Mouse (Mus musculus) megakaryocyte, adult 5-6 weeks (primary cell): ENCODE data around the gene Rnase13. TPM values are rescaled to one million over a fixed set of nuclear protein-coding genes. Genes with fewer than 3 reads are reported as not detected.

Source experiments
- ATAC-seq: 2 replicates; pipeline ENCODE4 v1.8.0; 2016; ENCODE audit warnings: mild to moderate bottlenecking, inconsistent platforms; ENCODE audit not compliant: poor library complexity, severe bottlenecking
- total RNA-seq, 2 experiments: library from RNA; stranded (forward) in 1 of 2; stranded (reverse) in 1 of 2; fragments of 153-499, 151-499 nt in 1 of 2; fragments of 221-1000, 200-1000 nt in 1 of 2; gene quantifications; 2 replicates each; pipeline versions ENCODE4 v1.2.3 to v1.2.4; 2015 to 2017

Gene Rnase13
- total RNA-seq, 2 experiments from 2014 or later, result not detected

DNA sequence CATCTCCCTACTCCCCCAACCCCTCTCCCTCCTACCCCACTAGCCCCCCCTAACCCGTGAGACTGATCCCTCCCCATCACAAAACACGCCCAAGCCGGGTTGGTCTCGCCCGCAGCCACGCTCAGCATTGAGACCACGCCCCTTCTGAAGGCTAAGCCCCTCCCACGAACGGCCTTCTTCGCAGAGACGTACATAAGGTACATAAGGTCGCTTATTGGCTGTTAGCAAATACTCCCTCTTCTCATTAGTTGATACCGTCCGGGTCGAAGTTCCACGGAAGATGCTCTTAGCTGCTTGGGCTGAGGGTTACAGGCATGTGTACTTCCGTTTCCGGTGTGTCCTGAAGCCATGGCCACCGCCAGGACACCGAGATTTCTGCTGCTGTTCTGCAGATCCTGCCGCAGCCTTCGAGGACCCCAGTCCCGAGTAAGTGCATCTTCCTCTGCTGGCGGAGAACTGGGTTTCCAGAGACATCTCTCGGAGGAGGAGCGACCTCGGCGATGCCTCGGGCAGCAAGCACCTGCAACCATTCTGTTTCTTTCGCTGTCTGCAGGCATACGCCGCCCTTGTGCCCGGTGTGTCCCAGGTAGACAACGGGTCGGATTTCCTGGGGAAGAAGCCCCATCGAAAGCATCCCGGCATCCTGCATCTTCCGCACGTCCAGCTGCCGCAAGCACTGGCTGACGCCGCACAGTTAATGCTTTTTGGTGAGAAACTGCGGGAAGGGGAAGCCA is 37.8 kb downstream of the Rnase13 start, which contains the start of gene Mettl17:
Gene Mettl17 (plus strand): TSS at position 245 of the 734 bp plus-strand sequence.
- ATAC-seq, result peak; percentile 95

DNA sequence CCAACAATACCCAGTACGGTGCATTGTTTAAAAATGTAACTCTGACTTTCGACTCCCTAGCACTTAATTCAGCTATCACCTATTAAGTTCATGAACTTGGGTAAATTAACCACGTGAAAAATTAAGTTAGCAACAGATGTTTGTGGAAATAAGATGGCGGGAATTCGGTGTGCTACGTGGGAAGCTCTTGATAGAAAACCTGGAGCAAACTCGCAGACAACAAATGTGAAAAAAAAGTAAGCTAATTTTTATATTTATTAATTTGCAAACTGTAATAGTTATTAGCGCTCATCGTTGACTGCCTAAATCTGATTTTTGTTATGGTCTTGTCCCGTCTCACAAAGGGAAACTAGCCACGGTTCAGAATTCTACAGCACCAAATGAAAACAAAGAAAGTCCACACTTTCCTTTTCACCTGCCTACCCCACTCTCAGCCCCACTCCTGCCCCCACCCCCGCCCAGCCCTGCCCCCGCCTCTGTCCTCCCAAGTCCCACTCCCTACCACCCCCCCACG is 38.5 kb downstream of the Rnase13 start:
- no peak for ATAC-seq

DNA sequence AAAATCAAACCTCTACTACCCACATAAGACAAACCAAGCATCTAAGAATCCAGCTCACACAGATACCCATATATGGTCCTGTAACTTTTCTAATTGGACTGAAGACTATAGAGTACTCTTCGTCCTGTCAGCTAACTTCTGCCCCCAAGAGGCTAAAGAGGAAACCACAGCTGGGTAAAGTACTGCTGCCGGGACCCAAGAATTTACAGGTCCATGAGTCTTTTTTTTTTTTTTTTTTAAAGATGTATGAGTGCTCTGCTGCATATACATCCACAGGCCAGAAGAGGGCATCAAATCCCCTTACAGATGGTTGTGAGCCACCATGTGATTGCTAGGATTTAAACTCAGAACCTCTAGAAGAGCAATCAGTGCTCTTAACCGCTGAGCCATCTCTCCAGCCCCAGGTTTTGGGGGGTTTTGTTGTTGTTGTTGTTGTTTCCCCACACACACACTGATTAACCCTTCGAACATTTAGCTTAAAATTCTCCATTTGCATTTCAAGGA is 39.0 kb downstream of the Rnase13 start:
- peak; percentile 66 for ATAC-seq

DNA sequence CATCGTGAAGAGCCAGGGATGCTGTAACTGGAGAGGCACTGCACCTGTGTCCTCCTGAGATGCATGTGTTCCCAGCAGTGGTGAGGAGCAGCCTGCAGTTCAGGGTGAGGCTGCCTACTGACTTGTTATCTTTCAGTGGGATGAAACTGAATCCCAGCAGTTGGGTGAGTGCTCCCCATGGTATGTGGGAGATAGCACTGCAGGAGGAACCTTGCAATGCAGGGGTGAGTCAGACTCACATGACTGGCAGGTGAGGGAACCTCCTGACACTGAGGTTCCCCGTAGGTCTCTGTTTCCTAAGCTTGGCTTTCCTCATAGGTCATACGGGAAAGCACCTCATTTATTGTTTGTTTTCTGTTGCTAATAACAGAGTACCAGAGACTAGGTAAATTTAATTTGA is 45.1 kb downstream of the Rnase13 start:
- no peak for ATAC-seq

DNA sequence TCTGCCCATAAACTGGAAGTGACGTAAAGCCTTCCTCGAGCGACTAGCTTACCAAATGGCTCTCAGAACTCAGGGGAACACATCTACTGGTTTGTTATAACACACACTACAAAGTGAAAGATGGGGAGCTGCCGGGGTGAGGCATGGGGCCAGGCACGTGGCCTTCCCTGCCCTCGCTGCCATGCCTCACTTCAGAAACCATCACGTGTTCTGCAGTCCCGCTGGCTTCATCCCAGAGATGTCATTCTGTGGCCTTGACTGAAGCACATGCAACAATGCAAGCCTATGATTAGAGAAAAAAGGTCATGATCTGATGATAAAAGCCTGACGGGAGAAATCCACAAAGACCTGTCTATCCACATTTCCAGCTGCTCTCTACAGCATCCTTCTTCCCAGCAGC is 50.8 kb downstream of the Rnase13 start:
- no peak for ATAC-seq

Other genes with a start within 250 kb of the Rnase13 start
- gene Gm17079, start 227.3 kb downstream of the Rnase13 start, total RNA-seq (2015), result not detected in 2 replicates
- gene Gm17079, start 227.3 kb downstream of the Rnase13 start, total RNA-seq (2017), result not detected in 2 replicates
- gene Gm5800, start 205.6 kb downstream of the Rnase13 start, total RNA-seq (2015), result not detected in 2 replicates
- not detected in 2 replicates for gene Gm5800, start 205.6 kb downstream of the Rnase13 start, total RNA-seq (2017)
- not detected in 2 replicates for gene Ang4, start 149.2 kb downstream of the Rnase13 start, total RNA-seq (2015)
- gene Ang4, start 149.2 kb downstream of the Rnase13 start, total RNA-seq (2017), result not detected in 2 replicates
- gene AY358078, start 122.7 kb downstream of the Rnase13 start, total RNA-seq (2015), result not detected in 2 replicates
- not detected in 2 replicates for gene AY358078, start 122.7 kb downstream of the Rnase13 start, total RNA-seq (2017)
- gene Ear6, start 69.1 kb downstream of the Rnase13 start, total RNA-seq (2015), result 69.3 and 75.6 TPM in 2 replicates
- 89.1 and 124 TPM in 2 replicates for gene Ear6, start 69.1 kb downstream of the Rnase13 start, total RNA-seq (2017)
- gene Mettl17, start 37.9 kb downstream of the Rnase13 start, total RNA-seq (2015), result 6.2 and 11.7 TPM in 2 replicates
- 6.3 and 11.1 TPM in 2 replicates for gene Mettl17, start 37.9 kb downstream of the Rnase13 start, total RNA-seq (2017)
- gene Slc39a2, start 29.9 kb downstream of the Rnase13 start, total RNA-seq (2015), result 0.07 TPM in 1 of 2 replicates, not detected in the other
- gene Slc39a2, start 29.9 kb downstream of the Rnase13 start, total RNA-seq (2017), result 0.18 and 0.20 TPM in 2 replicates
- 0.36 and 1.5 TPM in 2 replicates for gene Ndrg2, start 8.6 kb downstream of the Rnase13 start, total RNA-seq (2015)
- not detected in 2 replicates for gene Ndrg2, start 8.6 kb downstream of the Rnase13 start, total RNA-seq (2017)
- not detected in 2 replicates for gene Tppp2, start 4.3 kb downstream of the Rnase13 start, total RNA-seq (2015)
- gene Tppp2, start 4.3 kb downstream of the Rnase13 start, total RNA-seq (2017), result not detected in 2 replicates
- 1.7 and 2.6 TPM in 2 replicates for gene Arhgef40, start 61.9 kb upstream of the Rnase13 start, total RNA-seq (2015)
- gene Arhgef40, start 61.9 kb upstream of the Rnase13 start, total RNA-seq (2017), result 2.2 and 5.1 TPM in 2 replicates
- not detected in 2 replicates for gene Tmem253, start 92.9 kb upstream of the Rnase13 start, total RNA-seq (2015)
- gene Tmem253, start 92.9 kb upstream of the Rnase13 start, total RNA-seq (2017), result not detected in 2 replicates
- gene Zfp219, start 98.0 kb upstream of the Rnase13 start, total RNA-seq (2015), result 3.7 and 4.4 TPM in 2 replicates
- gene Zfp219, start 98.0 kb upstream of the Rnase13 start, total RNA-seq (2017), result 4.7 and 5.1 TPM in 2 replicates
- not detected in 2 replicates for gene Olfr221, start 119.7 kb upstream of the Rnase13 start, total RNA-seq (2015)
- gene Olfr221, start 119.7 kb upstream of the Rnase13 start, total RNA-seq (2017), result not detected in 2 replicates
- gene Hnrnpc, start 181.3 kb upstream of the Rnase13 start, total RNA-seq (2015), result 221 and 239 TPM in 2 replicates
- 322 and 343 TPM in 2 replicates for gene Hnrnpc, start 181.3 kb upstream of the Rnase13 start, total RNA-seq (2017)
- gene Rpgrip1, start 187.9 kb upstream of the Rnase13 start, total RNA-seq (2015), result 2.9 and 3.6 TPM in 2 replicates
- gene Rpgrip1, start 187.9 kb upstream of the Rnase13 start, total RNA-seq (2017), result 2.7 TPM in 2 replicates